Mouse (Mus musculus): ENCODE data around the gene Crebl2. TPM values are rescaled to one million over a fixed set of nuclear protein-coding genes. Genes with fewer than 3 reads are reported as not detected.

Crebl2 gene
- polyA plus RNA-seq, 1 experiment from 2014 or later = 2.8 TPM

GRCm38 (mm10) chr6:134880046-134880445 lies 50.1 kb downstream of the Crebl2 start:
- Histone ChIP-seq H3K4me3 (no peak overlapping the region), H3K9ac (no peak overlapping the region), H3K27me3 (replicated peaks) (no peaks in the 10 kb centered on the region), H3K4me1 (peaks cover 16% of the 10 kb centered on the region), H3K36me3 (peaks cover 20% of the 10 kb centered on the region), H3K4me2 (replicated peaks) (no peak overlapping the region), H3K9me3 (no peaks in the 10 kb centered on the region), H3K27ac (no peak overlapping the region)
- 62% methylated on average over 2 of the region's 2 CpGs for WGBS
- no peak for ATAC-seq (ENCODE audit: low FRiP score, low read depth)

GRCm38 (mm10) chr6:134883661-134884060 lies 53.7 kb downstream of the Crebl2 start:
- H3K9ac ChIP-seq = no peak overlapping the region
- peaks cover 39% of the 10 kb centered on the region for H3K4me1 ChIP-seq
- WGBS = 88% methylated on average over 4 of the region's 4 CpGs
- H3K4me3 ChIP-seq = no peak overlapping the region
- no peak for ATAC-seq (ENCODE audit: low FRiP score, low read depth)
- H3K4me2 ChIP-seq (replicated peaks) = no peak overlapping the region
- no peak overlapping the region for H3K27ac ChIP-seq
- H3K27me3 ChIP-seq (replicated peaks) = no peaks in the 10 kb centered on the region
- no peaks in the 10 kb centered on the region for H3K9me3 ChIP-seq
- H3K36me3 ChIP-seq = peaks cover 9% of the 10 kb centered on the region

- H3K9ac ChIP-seq = no peak overlapping the region
- 94% methylated on average over 2 of the region's 2 CpGs for WGBS
- no peaks in the 10 kb centered on the region for H3K27me3 ChIP-seq (replicated peaks)
- no peaks in the 10 kb centered on the region for H3K9me3 ChIP-seq
- H3K4me1 ChIP-seq = peaks cover 45% of the 10 kb centered on the region
- no peak overlapping the region for H3K4me3 ChIP-seq
- no peak for ATAC-seq (ENCODE audit: low FRiP score, low read depth)
- no peak overlapping the region for H3K27ac ChIP-seq
- peaks cover 9% of the 10 kb centered on the region for H3K36me3 ChIP-seq
- H3K4me2 ChIP-seq (replicated peaks) = peak overlapping the region; percentile 58
Observed at GRCm38 (mm10) chr6:134885515-134885914, 55.6 kb downstream of the Crebl2 start.

GRCm38 (mm10) chr6:134886475-134886874 lies 56.5 kb downstream of the Crebl2 start:
- H3K27ac ChIP-seq = no peak overlapping the region
- H3K36me3 ChIP-seq = peaks cover 9% of the 10 kb centered on the region
- H3K9ac ChIP-seq = peak overlapping the region; percentile 71
- no peaks in the 10 kb centered on the region for H3K9me3 ChIP-seq
- H3K4me2 ChIP-seq (replicated peaks) = peak overlapping the region; percentile 58
- ATAC-seq (ENCODE audit: low FRiP score, low read depth) = no peak
- no peaks in the 10 kb centered on the region for H3K27me3 ChIP-seq (replicated peaks)
- peak overlapping the region; percentile 52 for H3K4me3 ChIP-seq
- peaks cover 39% of the 10 kb centered on the region for H3K4me1 ChIP-seq
- 84% methylated on average over 8 of the region's 8 CpGs for WGBS

- peak overlapping the region; percentile 52 for H3K4me3 ChIP-seq
- peak overlapping the region; percentile 71 for H3K9ac ChIP-seq
- H3K4me2 ChIP-seq (replicated peaks) = peak overlapping the region; percentile 58
- no peaks in the 10 kb centered on the region for H3K9me3 ChIP-seq
- peak; percentile 22; the same call in 1 of the 2 replicates for ATAC-seq (ENCODE audit: low FRiP score, low read depth)
- H3K27ac ChIP-seq = no peak overlapping the region; the same call in 1 of the 2 replicates
- peaks cover 39% of the 10 kb centered on the region for H3K4me1 ChIP-seq
- peaks cover 7% of the 10 kb centered on the region for H3K36me3 ChIP-seq
- 21% methylated on average over 5 of the region's 5 CpGs for WGBS
- H3K27me3 ChIP-seq (replicated peaks) = no peaks in the 10 kb centered on the region
Observed at GRCm38 (mm10) chr6:134887008-134887407, 57.1 kb downstream of the Crebl2 start.

GRCm38 (mm10) chr6:134887711-134888449 lies 57.9 kb downstream of the Crebl2 start:
- Histone ChIP-seq H3K9ac (peak overlapping the region; percentile 71), H3K4me1 (peaks cover 39% of the 10 kb centered on the region), H3K4me2 (replicated peaks) (peak overlapping the region; percentile 58), H3K9me3 (no peaks in the 10 kb centered on the region), H3K36me3 (peaks cover 4% of the 10 kb centered on the region; the same call in 1 of the 2 replicates), H3K27ac (peak overlapping the region; percentile 86), H3K4me3 (peak overlapping the region; percentile 52), H3K27me3 (replicated peaks) (no peaks in the 10 kb centered on the region)
- peak; percentile 92 for ATAC-seq (ENCODE audit: low FRiP score, low read depth)
- under 1% methylated on average over 10 of the region's 10 CpGs for WGBS

GRCm38 (mm10) chr6:134888563-134889017 lies 58.6 kb downstream of the Crebl2 start:
- 1% methylated on average over 4 of the region's 4 CpGs for WGBS

GRCm38 (mm10) chr6:134889763-134890162 lies 59.8 kb downstream of the Crebl2 start:
- 91% methylated on average over 1 of the region's 1 CpGs for WGBS
- no peak overlapping the region for H3K27ac ChIP-seq

More at GRCm38 (mm10) chr6:134888563-134889017, 58.6 kb downstream of the Crebl2 start:
- no peak overlapping the region for H3K9ac ChIP-seq
- no peaks in the 10 kb centered on the region for H3K27me3 ChIP-seq (replicated peaks)
- peak overlapping the region; percentile 58 for H3K4me2 ChIP-seq (replicated peaks)
- peak overlapping the region; percentile 86 for H3K27ac ChIP-seq
- no peak overlapping the region for H3K4me3 ChIP-seq
- H3K9me3 ChIP-seq = no peaks in the 10 kb centered on the region
- peak; percentile 82 for ATAC-seq (ENCODE audit: low FRiP score, low read depth)
- H3K4me1 ChIP-seq = peaks cover 39% of the 10 kb centered on the region
- H3K36me3 ChIP-seq = 0 out of 2 replicates have a peak, but pooled peaks cover 2% of the 10 kb centered on the region

GRCm38 (mm10) chr6:134890436-134890835 lies 60.5 kb downstream of the Crebl2 start:
- H3K4me2 ChIP-seq (replicated peaks) = no peak overlapping the region
- no peaks in the 10 kb centered on the region for H3K27me3 ChIP-seq (replicated peaks)
- ATAC-seq (ENCODE audit: low FRiP score, low read depth) = no peak
- H3K9me3 ChIP-seq = no peaks in the 10 kb centered on the region
- peaks cover 28% of the 10 kb centered on the region for H3K4me1 ChIP-seq
- no peaks in the 10 kb centered on the region for H3K36me3 ChIP-seq
- no peak overlapping the region for H3K9ac ChIP-seq
- H3K4me3 ChIP-seq = no peak overlapping the region
- WGBS = 87% methylated on average over 7 of the region's 7 CpGs
- no peak overlapping the region for H3K27ac ChIP-seq

More at GRCm38 (mm10) chr6:134889763-134890162, 59.8 kb downstream of the Crebl2 start:
- Histone ChIP-seq H3K9ac (no peak overlapping the region), H3K4me2 (replicated peaks) (no peak overlapping the region), H3K4me1 (peaks cover 35% of the 10 kb centered on the region), H3K27me3 (replicated peaks) (no peaks in the 10 kb centered on the region), H3K4me3 (no peak overlapping the region), H3K9me3 (no peaks in the 10 kb centered on the region), H3K36me3 (no peaks in the 10 kb centered on the region)
- no peak for ATAC-seq (ENCODE audit: low FRiP score, low read depth)

GRCm38 (mm10) chr6:134896570-134897436 lies 66.8 kb downstream of the Crebl2 start:
- no peaks in the 10 kb centered on the region for H3K36me3 ChIP-seq
- ATAC-seq (ENCODE audit: low FRiP score, low read depth) = no peak
- H3K4me2 ChIP-seq (replicated peaks) = peak overlapping the region; percentile 75
- peak overlapping the region; percentile 48 for H3K4me3 ChIP-seq
- 60% methylated on average over 15 of the region's 15 CpGs for WGBS
- H3K9me3 ChIP-seq = no peaks in the 10 kb centered on the region
- no peaks in the 10 kb centered on the region for H3K27me3 ChIP-seq (replicated peaks)
- H3K9ac ChIP-seq = 0 out of 2 replicates have a peak overlapping the region, but pooled peaks have one; percentile 82
- H3K27ac ChIP-seq = no peak overlapping the region
- peaks cover 8% of the 10 kb centered on the region; the same call in 1 of the 2 replicates for H3K4me1 ChIP-seq

- Histone ChIP-seq H3K27ac (peak overlapping the region; percentile 99), H3K27me3 (replicated peaks) (no peaks in the 10 kb centered on the region), H3K9ac (peak overlapping the region; percentile 82), H3K36me3 (no peaks in the 10 kb centered on the region), H3K4me3 (peak overlapping the region; percentile 48), H3K9me3 (no peaks in the 10 kb centered on the region), H3K4me1 (peaks cover 8% of the 10 kb centered on the region; the same call in 1 of the 2 replicates), H3K4me2 (replicated peaks) (peak overlapping the region; percentile 75)
- WGBS = under 1% methylated on average over 38 of the region's 38 CpGs
- peak; percentile 93 for ATAC-seq (ENCODE audit: low FRiP score, low read depth)
Observed at GRCm38 (mm10) chr6:134897443-134898094, 67.6 kb downstream of the Crebl2 start.
